Mouse (Mus musculus) spleen, adult 12 weeks (tissue): ENCODE measurements around the gene Rab21.
A peak's percentile ranks its signal among the peaks of the same experiment; 100 is the strongest.
"Not testable (repeated sequence)": the region's sequence is repeated elsewhere in the genome, so short reads cannot be mapped to it uniquely, and the experiment has no call there.

Source experiments
- DNase-seq: peaks from one replicate; pipeline ENCODE4 v3.0.0; 2022; ENCODE audit warnings: low spot score

Rab21 gene

GRCm38 (mm10) chr10:115323295-115323694 lies 7.9 kb upstream of the Rab21 start:
- peak; percentile 40 for DNase-seq

DNA sequence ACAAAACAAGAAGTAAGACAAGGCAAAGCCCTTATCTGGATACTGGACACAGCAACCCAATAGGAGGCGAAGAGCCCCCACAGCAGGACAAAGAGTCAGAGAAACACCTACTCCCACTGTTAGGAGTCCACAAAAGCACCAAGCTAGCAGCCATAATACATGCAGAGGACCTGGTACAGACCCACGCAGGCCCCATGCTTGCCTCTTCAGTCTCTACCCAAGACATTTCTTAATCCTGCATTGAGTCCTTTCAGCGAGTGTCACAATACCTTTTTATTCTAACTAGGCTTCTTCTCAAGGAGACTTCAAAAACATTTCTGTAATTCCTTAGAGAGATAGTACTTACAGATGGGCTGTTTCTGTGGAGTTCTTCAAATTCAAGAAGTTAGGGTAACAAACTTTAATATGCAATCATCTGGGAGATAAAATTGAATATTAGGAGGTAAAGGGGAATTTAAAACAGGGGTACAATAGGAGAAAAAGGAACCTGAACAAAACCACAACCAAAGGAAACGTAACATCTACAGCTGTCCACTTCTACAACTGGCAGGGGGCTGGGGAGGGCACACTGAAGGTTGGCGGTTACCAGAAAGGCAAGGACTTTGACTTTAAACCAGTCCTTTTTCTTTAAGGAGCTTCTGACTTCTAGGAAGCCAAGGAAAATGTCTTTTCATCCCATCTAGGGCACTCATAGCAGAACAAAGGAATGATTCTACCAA lies 6.1 kb upstream of the Rab21 start:
- no peak for DNase-seq

DNA sequence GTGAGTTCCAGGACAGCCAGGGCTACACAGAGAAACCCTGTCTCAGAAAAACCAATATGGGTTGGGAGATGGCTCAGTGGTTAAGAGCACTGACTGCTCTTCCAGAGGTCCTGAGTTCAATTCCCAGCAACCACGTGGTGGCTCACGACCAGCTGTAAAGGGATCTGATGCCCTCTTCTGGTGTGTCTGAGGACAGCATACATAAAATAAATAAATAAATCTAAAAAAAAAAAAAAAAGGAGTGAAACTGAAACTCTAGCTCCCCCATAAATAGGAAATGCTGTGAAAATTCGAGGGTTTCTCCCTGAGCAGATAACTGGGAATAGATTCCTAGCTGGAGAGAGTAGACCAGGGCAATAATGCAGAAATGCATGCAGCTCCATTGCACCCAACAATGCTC lies 3.0 kb upstream of the Rab21 start:
- DNase-seq, result not testable (repeated sequence)

- no peak for DNase-seq
These were observed 919 bp upstream of the Rab21 start for GRCm38 (mm10) chr10:115316313-115316712.

DNA sequence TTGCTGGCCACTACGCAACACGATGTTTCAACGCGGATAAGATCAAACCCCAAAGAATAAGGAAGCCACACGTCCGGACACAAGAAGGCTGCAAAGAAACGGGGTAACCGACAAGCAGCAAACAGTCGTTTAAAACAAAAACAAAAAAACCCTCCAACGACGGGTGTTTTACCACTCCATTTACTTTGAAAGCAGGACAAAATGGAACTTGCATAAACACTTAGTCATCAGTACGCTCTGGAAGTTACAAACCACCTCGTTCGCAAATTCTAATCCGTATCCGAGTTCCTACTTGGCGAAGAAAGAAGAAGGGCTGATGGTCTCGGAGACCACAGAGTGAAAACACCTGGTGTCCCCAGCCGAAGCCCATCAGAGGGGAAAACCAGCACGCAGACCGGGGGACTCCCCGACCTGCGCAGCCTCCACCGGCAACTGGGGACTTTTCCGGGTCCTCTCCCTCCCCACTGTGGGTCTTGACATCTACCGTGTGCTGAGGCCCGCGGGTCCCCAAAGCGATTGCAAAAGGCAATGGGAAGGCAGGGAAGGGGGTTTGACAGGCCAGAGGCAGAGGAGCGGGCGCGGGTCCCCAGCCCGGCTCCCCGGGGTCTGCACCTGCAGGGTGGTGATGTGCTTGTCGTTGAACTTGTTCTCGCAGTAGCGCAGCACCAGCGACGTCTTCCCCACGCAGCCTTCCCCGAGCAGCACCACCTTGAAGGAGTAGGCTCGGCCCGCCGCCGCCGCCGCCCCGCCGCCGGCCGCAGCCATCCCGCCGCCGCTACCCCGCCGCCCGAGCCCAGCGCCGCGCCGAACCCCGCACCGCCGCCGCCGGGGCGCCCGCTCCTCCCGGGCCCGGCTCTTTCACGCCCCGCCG lies 577 bp downstream of the Rab21 start:
- peak; percentile 65 for DNase-seq

GRCm38 (mm10) chr10:115314287-115314581 lies 1.2 kb downstream of the Rab21 start:
- DNase-seq, result no peak

GRCm38 (mm10) chr10:115313641-115314286 lies 1.6 kb downstream of the Rab21 start:
- no peak for DNase-seq

GRCm38 (mm10) chr10:115312732-115313131 lies 2.7 kb downstream of the Rab21 start:
- DNase-seq, result no peak

DNA sequence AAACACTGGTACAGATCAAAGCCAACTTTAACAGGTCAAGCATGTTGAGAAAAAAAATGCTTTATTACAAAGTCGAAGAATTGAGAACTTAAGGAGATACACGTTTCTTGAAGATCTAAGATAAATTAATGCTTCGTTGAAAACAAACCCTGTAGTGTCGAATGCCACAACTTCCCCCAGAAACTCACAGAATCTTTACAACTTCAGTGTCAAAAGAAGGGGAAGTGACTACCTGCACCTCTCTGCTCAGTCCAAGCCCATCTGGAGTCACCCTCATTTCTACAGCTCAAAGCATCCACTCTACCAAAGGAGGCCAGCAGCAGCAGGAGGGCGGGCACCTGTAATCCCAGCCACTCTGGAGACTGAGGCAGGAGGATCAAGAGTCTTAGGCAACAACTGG lies 3.2 kb downstream of the Rab21 start:
- no peak for DNase-seq

- no peak for DNase-seq
These were observed 4.0 kb downstream of the Rab21 start for GRCm38 (mm10) chr10:115311263-115311965.

- no peak for DNase-seq
These were observed 6.2 kb downstream of the Rab21 start for GRCm38 (mm10) chr10:115309191-115309590.

- DNase-seq, result no peak
These were observed 8.0 kb downstream of the Rab21 start for GRCm38 (mm10) chr10:115307331-115307875.

DNA sequence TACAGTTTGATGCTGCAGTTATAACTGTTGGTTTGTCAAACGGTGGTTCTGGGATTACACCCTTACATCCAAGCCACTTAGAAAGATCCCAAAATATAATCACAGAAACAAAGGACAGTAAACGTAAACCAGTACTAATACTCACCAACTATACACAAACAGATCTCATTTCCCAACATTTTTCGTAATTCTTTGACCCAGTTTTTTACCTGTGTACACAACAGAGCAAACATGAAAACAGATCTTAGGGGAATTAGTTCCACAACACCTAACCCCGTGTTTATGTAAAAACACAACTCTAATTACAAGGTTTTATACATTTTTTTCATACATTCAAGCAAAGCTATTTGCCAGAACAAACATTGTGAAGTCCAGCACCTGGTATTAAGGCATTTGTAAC lies 16.7 kb downstream of the Rab21 start:
- DNase-seq, result no peak

- DNase-seq, result no peak
These were observed 17.8 kb downstream of the Rab21 start for GRCm38 (mm10) chr10:115297582-115297981.

- no peak for DNase-seq
These were observed 18.9 kb downstream of the Rab21 start for GRCm38 (mm10) chr10:115296401-115296935.

DNA sequence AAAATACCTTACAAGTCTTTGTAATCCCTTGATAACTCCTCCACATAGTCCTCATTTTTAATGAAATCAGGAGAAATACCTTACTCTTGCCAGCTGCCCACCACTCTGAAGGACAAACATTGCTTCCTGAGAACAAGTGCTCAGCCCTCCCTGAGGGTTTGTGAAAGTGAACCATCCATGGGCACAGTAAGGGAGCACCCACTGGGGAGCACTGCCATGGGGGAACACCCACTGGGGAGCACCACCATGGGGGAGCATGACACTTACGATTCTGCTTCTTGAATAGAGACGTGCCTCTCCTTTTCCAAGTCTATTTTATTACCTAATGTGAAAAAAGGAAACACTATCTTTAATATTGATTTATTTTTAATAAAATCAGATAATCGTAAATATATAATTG lies 20.2 kb downstream of the Rab21 start:
- DNase-seq, result no peak

GRCm38 (mm10) chr10:115294715-115295114 lies 20.7 kb downstream of the Rab21 start:
- no peak for DNase-seq

- DNase-seq, result no peak
These were observed 21.4 kb downstream of the Rab21 start for GRCm38 (mm10) chr10:115293946-115294345.

DNA sequence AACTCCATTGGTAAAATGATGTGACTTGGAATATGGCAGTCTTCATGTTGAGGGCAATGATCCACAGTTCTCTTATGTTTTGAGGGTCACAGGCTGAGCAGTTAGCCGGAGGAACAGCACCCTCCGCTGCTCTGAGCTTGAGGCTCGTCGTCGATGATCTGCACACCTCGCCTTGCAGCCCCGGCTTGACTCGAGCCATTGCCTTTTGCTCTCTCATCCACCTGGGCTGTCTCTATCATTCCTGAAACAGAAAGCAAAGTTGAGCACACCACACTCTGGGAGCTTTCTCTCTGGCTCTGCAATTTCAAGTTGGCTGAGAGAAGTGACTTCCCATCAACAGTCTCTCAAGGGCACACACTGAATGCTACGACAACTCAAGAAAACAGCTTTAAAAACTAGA lies 24.7 kb downstream of the Rab21 start:
- no peak for DNase-seq

DNA sequence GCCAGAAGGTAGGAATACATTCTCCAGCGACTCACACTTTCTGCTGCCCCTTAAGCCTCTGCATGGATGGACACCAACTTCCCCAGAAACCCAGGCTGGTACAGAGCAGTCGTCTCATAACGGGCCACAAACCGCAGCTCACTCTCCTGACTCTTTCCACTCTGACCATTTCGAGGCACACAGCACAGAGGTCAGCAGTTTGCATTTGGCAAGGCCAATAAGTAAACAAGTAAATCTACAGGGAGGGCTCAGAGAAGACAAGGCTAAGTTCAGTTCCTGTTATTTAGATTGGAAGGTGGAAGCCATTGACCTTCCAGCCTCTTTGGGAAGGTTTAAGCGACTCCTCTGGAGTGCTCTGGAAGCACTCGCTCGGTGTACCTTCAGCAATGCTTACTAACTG lies 26.5 kb downstream of the Rab21 start:
- no peak for DNase-seq

GRCm38 (mm10) chr10:115284170-115284569 lies 31.2 kb downstream of the Rab21 start:
- no peak for DNase-seq

GRCm38 (mm10) chr10:115281381-115281780 lies 34.0 kb downstream of the Rab21 start:
- DNase-seq, result no peak
